Mouse (Mus musculus) yolk sac, embryonic 10.5 days (tissue): Measurements from ENCODE around the gene Lrrn2.
"Not testable (repeated sequence)": the region's sequence is repeated elsewhere in the genome, so short reads cannot be mapped to it uniquely, and the experiment has no call there.

Experiments
- DNase-seq: peaks from one replicate; pipeline ENCODE4 v3.0.0-alpha.2; 2017; ENCODE audit warnings: low spot score

Gene Lrrn2

GRCm38 (mm10) chr1:132928907-132929250 is 48.8 kb downstream of the Lrrn2 start:
- DNase-seq: no peak

GRCm38 (mm10) chr1:132930291-132930690 is 50.2 kb downstream of the Lrrn2 start:
- DNase-seq: no peak

GRCm38 (mm10) chr1:132932421-132932820 is 52.3 kb downstream of the Lrrn2 start:
- DNase-seq: no peak

- no peak for DNase-seq
Measured at GRCm38 (mm10) chr1:132934856-132935255, 54.8 kb downstream of the Lrrn2 start.

- no peak for DNase-seq
Measured at GRCm38 (mm10) chr1:132937296-132938030, 57.4 kb downstream of the Lrrn2 start.

GRCm38 (mm10) chr1:132938975-132939374 is 58.9 kb downstream of the Lrrn2 start:
- DNase-seq: no peak

GRCm38 (mm10) chr1:132945826-132946225 is 65.8 kb downstream of the Lrrn2 start:
- DNase-seq: no peak

- DNase-seq: no peak
Measured at GRCm38 (mm10) chr1:132947811-132948210, 67.7 kb downstream of the Lrrn2 start.

GRCm38 (mm10) chr1:132956809-132957208 is 76.7 kb downstream of the Lrrn2 start:
- peak; percentile 7 for DNase-seq

GRCm38 (mm10) chr1:132961751-132962150 is 81.7 kb downstream of the Lrrn2 start:
- DNase-seq: no peak

- DNase-seq: no peak
Measured at GRCm38 (mm10) chr1:132964106-132964505, 84.0 kb downstream of the Lrrn2 start.

- no peak for DNase-seq
Measured at GRCm38 (mm10) chr1:132964691-132965090, 84.6 kb downstream of the Lrrn2 start.

- no peak for DNase-seq
Measured at GRCm38 (mm10) chr1:132968659-132969058, 88.6 kb downstream of the Lrrn2 start.

GRCm38 (mm10) chr1:132977402-132977801 is 97.3 kb downstream of the Lrrn2 start:
- no peak for DNase-seq

- DNase-seq: no peak
Measured at GRCm38 (mm10) chr1:132981232-132981631, 101.2 kb downstream of the Lrrn2 start.

- DNase-seq: no peak
Measured at GRCm38 (mm10) chr1:132982728-132983127, 102.7 kb downstream of the Lrrn2 start.

GRCm38 (mm10) chr1:132988556-132989459 is 108.7 kb downstream of the Lrrn2 start:
- not testable (repeated sequence) for DNase-seq
